Mouse (Mus musculus) urinary bladder, postnatal 25 days (tissue): ENCODE measurements around the gene Yjefn3.

ENCODE experiments used
- DNase-seq: peaks from one replicate; pipeline ENCODE4 v3.0.0; 2022; ENCODE audit warnings: low spot score

Yjefn3 gene

GRCm38 (mm10) chr8:69879678-69880077 lies 22.8 kb downstream of the Yjefn3 start:
- no peak for DNase-seq

- DNase-seq, result no peak
Observed at GRCm38 (mm10) chr8:69877992-69878391, 24.5 kb downstream of the Yjefn3 start.

- no peak for DNase-seq
Observed at GRCm38 (mm10) chr8:69877396-69877795, 25.1 kb downstream of the Yjefn3 start.

- no peak for DNase-seq
Observed at GRCm38 (mm10) chr8:69876967-69877366, 25.5 kb downstream of the Yjefn3 start.

- no peak for DNase-seq
Observed at GRCm38 (mm10) chr8:69876097-69876496, 26.4 kb downstream of the Yjefn3 start.

- no peak for DNase-seq
Observed at GRCm38 (mm10) chr8:69874654-69875053, 27.9 kb downstream of the Yjefn3 start.

- DNase-seq, result peak; percentile 66
Observed at GRCm38 (mm10) chr8:69874155-69874554, 28.4 kb downstream of the Yjefn3 start.

- DNase-seq, result no peak
Observed at GRCm38 (mm10) chr8:69870907-69871306, 31.6 kb downstream of the Yjefn3 start.

- no peak for DNase-seq
Observed at GRCm38 (mm10) chr8:69870003-69870765, 32.3 kb downstream of the Yjefn3 start.

GRCm38 (mm10) chr8:69867696-69868326 lies 34.7 kb downstream of the Yjefn3 start:
- DNase-seq, result no peak

- no peak for DNase-seq
Observed at GRCm38 (mm10) chr8:69864180-69864579, 38.3 kb downstream of the Yjefn3 start.

- DNase-seq, result no peak
Observed at GRCm38 (mm10) chr8:69863387-69864020, 39.0 kb downstream of the Yjefn3 start.

- DNase-seq, result no peak
Observed at GRCm38 (mm10) chr8:69861251-69861650, 41.3 kb downstream of the Yjefn3 start.

GRCm38 (mm10) chr8:69860807-69861206 lies 41.7 kb downstream of the Yjefn3 start:
- DNase-seq, result no peak

GRCm38 (mm10) chr8:69853869-69854268 lies 48.6 kb downstream of the Yjefn3 start:
- no peak for DNase-seq

- no peak for DNase-seq
Observed at GRCm38 (mm10) chr8:69850926-69851506, 51.5 kb downstream of the Yjefn3 start.

- DNase-seq, result no peak
Observed at GRCm38 (mm10) chr8:69849899-69850298, 52.6 kb downstream of the Yjefn3 start.

- peak; percentile 51 for DNase-seq
Observed at GRCm38 (mm10) chr8:69848951-69849350, 53.6 kb downstream of the Yjefn3 start.

GRCm38 (mm10) chr8:69847167-69848065 lies 55.1 kb downstream of the Yjefn3 start:
- no peak for DNase-seq
